7 mouse cellular contexts compared by ENCODE assay signal in the genomic region with DNA sequence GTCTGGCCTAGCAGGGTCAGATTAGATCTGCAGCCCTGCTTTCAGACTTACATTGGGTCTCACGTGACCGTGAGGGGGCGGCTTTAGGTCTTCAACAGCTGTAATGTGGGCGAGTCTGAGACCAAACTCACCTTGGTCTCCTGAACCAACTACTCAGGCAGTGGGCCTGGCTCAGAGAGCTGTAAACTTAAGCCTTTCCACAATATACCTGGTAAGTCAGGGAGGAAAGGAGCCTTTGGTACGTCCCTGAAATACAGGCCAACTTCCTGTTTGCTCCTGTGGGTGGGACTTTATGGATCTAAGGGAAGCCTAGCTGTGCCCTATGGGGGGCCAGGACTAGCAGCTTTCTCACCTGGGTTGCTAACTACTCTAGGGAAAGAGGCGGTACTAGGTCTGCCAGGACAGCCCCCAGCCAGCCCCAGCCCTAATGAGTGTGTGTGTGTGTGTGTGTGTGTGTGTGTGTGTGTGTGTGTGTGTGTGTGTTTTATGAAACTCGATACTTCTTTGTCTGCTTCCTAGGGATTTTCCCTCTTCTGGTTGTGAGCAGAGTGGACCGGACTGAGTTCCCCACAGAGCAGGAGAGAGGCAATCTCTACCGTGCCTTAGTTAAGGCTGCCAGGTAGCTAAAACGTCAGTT. TPM values are rescaled to one million over a fixed set of nuclear protein-coding genes. Genes with fewer than 3 reads are reported as not detected.
DNase-seq lines count a peak whose midpoint lies in the region; ATAC-seq and TF ChIP-seq lines count a peak whose summit lies in the region.

Lzts2 (plus strand) TSS at position 80 of the 637 bp plus-strand sequence.

- H3K36me3 ChIP-seq in C2C12 (ENCODE audit: control insufficient read depth, insufficient read depth): peaks cover 26% of the 10 kb centered on the region
- peaks cover 0 to 7% of the 10 kb centered on the region in 2 experiments; a peak in 2 of 4 replicates for H3K36me3 ChIP-seq in MEL (ENCODE audit: control insufficient read depth in 1 of 2, insufficient read depth in 2 of 2, low read length in 2 of 2)
- no peaks in the 10 kb centered on the region; the same call in 1 of the 2 replicates for H3K36me3 ChIP-seq in forebrain, embryonic 11.5 days (ENCODE audit: control insufficient read depth, insufficient read depth, low read length)
- peaks cover 7% of the 10 kb centered on the region for H3K36me3 ChIP-seq in midbrain, embryonic 11.5 days (ENCODE audit: control insufficient read depth, insufficient read depth, low read length)

- H3K4me2 ChIP-seq in forebrain, embryonic 11.5 days (ENCODE audit: low read depth, low read length, severe bottlenecking): peak within 1 kb of the TSS; percentile 90
- peak within 1 kb of the TSS; percentile 83 for H3K4me2 ChIP-seq in midbrain, embryonic 11.5 days

- peak; percentile 82 for DNase-seq in MEL (ENCODE audit: low read depth, low spot score)
- DNase-seq in forebrain, embryonic 11.5 days (ENCODE audit: low spot score): peak; percentile 57
- peak; percentile 21 for DNase-seq in heart, postnatal 4 days
- no peak for DNase-seq in left cerebral cortex, adult 8-10 months (ENCODE audit: low spot score in 2 of 2)
- peak; percentile 87 for DNase-seq in midbrain, embryonic 11.5 days (ENCODE audit: low spot score, missing footprints)
- no peak for DNase-seq in cerebellum, adult 18-20 months

- H3K79me3 ChIP-seq in C2C12 (ENCODE audit: low read depth): peaks cover 13% of the 10 kb centered on the region

- 12% methylated on average over 10 of the region's 10 CpGs for WGBS in forebrain, embryonic 11.5 days
- 12% methylated on average over 9 of the region's 10 CpGs for WGBS in midbrain, embryonic 11.5 days

- H3K27ac ChIP-seq in MEL (ENCODE audit: control insufficient read depth, low read depth, low read length): peak within 1 kb of the TSS; percentile 75
- H3K27ac ChIP-seq in forebrain, embryonic 11.5 days (ENCODE audit: low read depth, low read length): 0 out of 2 replicates have a peak within 1 kb of the TSS, but pooled peaks have one; percentile 25
- peak within 1 kb of the TSS; percentile 20; the same call in 1 of the 2 replicates for H3K27ac ChIP-seq in midbrain, embryonic 11.5 days (ENCODE audit: low read depth, low read length)

- no peak for TF ChIP-seq RAD21 in MEL (IDR thresholded peaks at IDR 0.05; ENCODE audit: low read depth, low read length)

- H3K79me2 ChIP-seq in C2C12 (ENCODE audit: control insufficient read depth, insufficient read depth): peaks cover 22% of the 10 kb centered on the region
- H3K79me2 ChIP-seq in MEL (ENCODE audit: control insufficient read depth, insufficient read depth, low read length, poor library complexity): no peaks in the 10 kb centered on the region; the same call in 1 of the 2 replicates

- H3K27me3 ChIP-seq in C2C12 (ENCODE audit: control insufficient read depth, insufficient read depth, insufficient read length): no peaks in the 10 kb centered on the region
- no peaks in the 10 kb centered on the region for H3K27me3 ChIP-seq in MEL (ENCODE audit: control insufficient read depth in 1 of 2, insufficient read depth in 2 of 2, low read length in 2 of 2)
- no peaks in the 10 kb centered on the region for H3K27me3 ChIP-seq in forebrain, embryonic 11.5 days (ENCODE audit: control insufficient read depth, insufficient read depth, low read length)
- H3K27me3 ChIP-seq in midbrain, embryonic 11.5 days (ENCODE audit: control insufficient read depth, insufficient read depth, low read length): no peaks in the 10 kb centered on the region

- peak within 1 kb of the TSS; percentile 63 for H3K9ac ChIP-seq in MEL (ENCODE audit: control insufficient read depth, low read depth, low read length, poor library complexity, severe bottlenecking)
- peak within 1 kb of the TSS; percentile 57 for H3K9ac ChIP-seq in forebrain, embryonic 11.5 days (ENCODE audit: low read length)
- H3K9ac ChIP-seq in midbrain, embryonic 11.5 days (ENCODE audit: low read length): peak within 1 kb of the TSS; percentile 96

- ATAC-seq in forebrain, embryonic 11.5 days (replicated peaks; ENCODE audit: low FRiP score): no peak
- no peak for ATAC-seq in midbrain, embryonic 11.5 days (ENCODE audit: low FRiP score)

- 0 out of 4 replicates have a peak, but pooled peaks of 1 of the 2 experiments have one; percentile 13 for TF ChIP-seq POLR2A in MEL (IDR thresholded peaks at IDR 0.05; ENCODE audit: control insufficient read depth in 1 of 2, insufficient read depth in 1 of 2, low read depth in 1 of 2, low read length in 2 of 2, poor library complexity in 1 of 2)

- no peak for TF ChIP-seq CTCF in C2C12 (IDR thresholded peaks at IDR 0.05; ENCODE audit: control insufficient read depth, insufficient read depth, insufficient read length)
- TF ChIP-seq CTCF in MEL (IDR thresholded peaks at IDR 0.05 in 2 of 3, conservative IDR thresholded peaks at IDR 0.05 in 1 of 3; ENCODE audit: control insufficient read depth in 1 of 3, insufficient read depth in 1 of 3, low read depth in 2 of 3, low read length in 3 of 3, poor library complexity in 1 of 3, severe bottlenecking in 1 of 3): no peak

- no peaks in the 10 kb centered on the region for H3K9me3 ChIP-seq in MEL (replicated peaks; ENCODE audit: insufficient read depth, low read length)
- H3K9me3 ChIP-seq in forebrain, embryonic 11.5 days (ENCODE audit: control insufficient read depth, low read length): no peaks in the 10 kb centered on the region
- no peaks in the 10 kb centered on the region for H3K9me3 ChIP-seq in midbrain, embryonic 11.5 days (ENCODE audit: control insufficient read depth, low read length)

- no peak for TF ChIP-seq EP300 in MEL (IDR thresholded peaks at IDR 0.05; ENCODE audit: low read depth in 1 of 2, low read length in 2 of 2)

- H3K4me1 ChIP-seq in MEL (ENCODE audit: control insufficient read depth in 1 of 2, insufficient read depth in 2 of 2, low read length in 2 of 2): peaks cover 6 to 12% of the 10 kb centered on the region in 2 experiments
- peaks cover 25% of the 10 kb centered on the region for H3K4me1 ChIP-seq in forebrain, embryonic 11.5 days (replicated peaks; ENCODE audit: control insufficient read depth, insufficient read depth, low read length)
- H3K4me1 ChIP-seq in midbrain, embryonic 11.5 days (ENCODE audit: control insufficient read depth, insufficient read depth, low read length): peaks cover 31% of the 10 kb centered on the region

- H3K4me3 ChIP-seq in C2C12 (ENCODE audit: insufficient read depth, poor library complexity, severe bottlenecking): peak within 1 kb of the TSS; percentile 38
- peak within 1 kb of the TSS; percentile 69 to 93 for H3K4me3 ChIP-seq in MEL (ENCODE audit: control insufficient read depth in 1 of 2, insufficient read depth in 1 of 2, low read depth in 2 of 2, low read length in 2 of 2)
- H3K4me3 ChIP-seq in forebrain, embryonic 11.5 days (ENCODE audit: low read depth, low read length): peak within 1 kb of the TSS; percentile 42
- peak within 1 kb of the TSS; percentile 75 for H3K4me3 ChIP-seq in midbrain, embryonic 11.5 days (ENCODE audit: low read depth, low read length)

- H3ac ChIP-seq in C2C12 (ENCODE audit: control insufficient read depth, insufficient read length, low read depth): peak within 1 kb of the TSS; percentile 32

TF ChIP-seq in C2C12, 6 proteins besides CTCF, POLR2A, EP300 and RAD21:
- TF ChIP-seq USF1 (IDR thresholded peaks at IDR 0.05; ENCODE audit: low read depth) (peak; percentile 59), MYOG (IDR thresholded peaks at IDR 0.05; ENCODE audit: control insufficient read depth, extremely low read depth, insufficient read length) (no peak)

TF ChIP-seq in MEL, 35 proteins besides CTCF, POLR2A, EP300 and RAD21:
- TF ChIP-seq KAT2A (conservative IDR thresholded peaks at IDR 0.05; ENCODE audit: low read depth, low read length) (no peak), ZC3H11A (IDR thresholded peaks at IDR 0.05; ENCODE audit: low read depth, low read length) (no peak), ETS1 (IDR thresholded peaks at IDR 0.05; ENCODE audit: low read depth, low read length) (peak; percentile 69), JUND (IDR thresholded peaks at IDR 0.05; ENCODE audit: low read depth, low read length) (no peak), TBP (IDR thresholded peaks at IDR 0.05; ENCODE audit: low read depth, low read length) (no peak), GABPA (IDR thresholded peaks at IDR 0.05; ENCODE audit: low read depth, low read length) (no peak), ZMIZ1 (IDR thresholded peaks at IDR 0.05; ENCODE audit: low read depth, low read length) (no peak), TCF12 (IDR thresholded peaks at IDR 0.05; ENCODE audit: low read depth, low read length) (peak; percentile 17; the same call in 1 of the 2 replicates), NELFE (IDR thresholded peaks at IDR 0.05; ENCODE audit: low read depth, low read length) (no peak), MAX (IDR thresholded peaks at IDR 0.05; ENCODE audit: low read length) (peak; percentile 39; the same call in 1 of the 2 replicates), BHLHE40 (IDR thresholded peaks at IDR 0.05; ENCODE audit: borderline replicate concordance, low read depth, low read length) (peak; percentile 95), USF1 (IDR thresholded peaks at IDR 0.05; ENCODE audit: low read depth, low read length) (peak; percentile 96), GATA1 (IDR thresholded peaks at IDR 0.05; ENCODE audit: low read depth, low read length) (0 out of 2 replicates have a peak, but pooled peaks have one; percentile 42), E2F4 (IDR thresholded peaks at IDR 0.05; ENCODE audit: borderline replicate concordance, low read depth, low read length) (no peak), ELF1 (IDR thresholded peaks at IDR 0.05; ENCODE audit: low read depth, low read length) (peak; percentile 48; the same call in 1 of the 2 replicates), USF2 (IDR thresholded peaks at IDR 0.05; ENCODE audit: borderline replicate concordance in 1 of 2, insufficient read depth in 1 of 2, low read depth in 1 of 2, low read length in 2 of 2) (peak in 1 of 2 experiments; percentile 76; a peak in 2 of 4 replicates), SIN3A (IDR thresholded peaks at IDR 0.05; ENCODE audit: low read length) (peak; percentile 47)

RNA-seq across cellular contexts. Expression of gene Lzts2, which starts in this region (rescaled TPM):
- polyA plus RNA-seq in C2C12 (2012; fragmentation: generic; extraction: Trizol): 59.2 TPM
- 4.0 and 4.2 TPM in 2 replicates for total RNA-seq in MEL (2012; rRNA removed)
- polyA plus RNA-seq in MEL (2012; ENCODE audit: insufficient read depth in 1 of 2, insufficient read length in 2 of 2, low read depth in 1 of 2, low replicate concordance in 2 of 2, missing spikeins in 1 of 2): 10 to 100 TPM in 1 of 2 experiments, not detected in 1; 13.1 TPM
- polyA plus RNA-seq in forebrain, embryonic 11.5 days (2014; fragmentation: Nextera tagmentation; extraction: Ambion mirVana): 52.7 and 56.9 TPM in 2 replicates
- total RNA-seq in heart, postnatal 4 days (2021): 10 to 100 TPM; 52.6 to 68.0 TPM
- total RNA-seq in left cerebral cortex, adult 8-10 months (2022): 10 to 100 TPM; 40.8 to 44.6 (median 43.3) TPM
- 35.7 and 44.1 TPM in 2 replicates for polyA plus RNA-seq in midbrain, embryonic 11.5 days (2014; fragmentation: Nextera tagmentation; extraction: Ambion mirVana)

Comparison
In these comparisons a context has a peak if more than half of its experiments do, and no peak if none do; other contexts are left out.
1. DNase-seq: peak in MEL (single experiment), forebrain, embryonic 11.5 days (single experiment), heart, postnatal 4 days (single experiment) and midbrain, embryonic 11.5 days (single experiment); none in left cerebral cortex, adult 8-10 months (0 of 2) and cerebellum, adult 18-20 months (0 of 2).
2. H3K27ac ChIP-seq: peak in every context shown above with its lines; median percentile 75 in MEL; 25 in forebrain, embryonic 11.5 days; 20 in midbrain, embryonic 11.5 days.
3. Peak in every context shown above with its lines, with median percentiles within 50 percentile points of each other: H3K4me3 ChIP-seq and H3K9ac ChIP-seq.